Mouse (Mus musculus): Measurements from ENCODE around the gene Pola1.

The Pola1 gene

DNA sequence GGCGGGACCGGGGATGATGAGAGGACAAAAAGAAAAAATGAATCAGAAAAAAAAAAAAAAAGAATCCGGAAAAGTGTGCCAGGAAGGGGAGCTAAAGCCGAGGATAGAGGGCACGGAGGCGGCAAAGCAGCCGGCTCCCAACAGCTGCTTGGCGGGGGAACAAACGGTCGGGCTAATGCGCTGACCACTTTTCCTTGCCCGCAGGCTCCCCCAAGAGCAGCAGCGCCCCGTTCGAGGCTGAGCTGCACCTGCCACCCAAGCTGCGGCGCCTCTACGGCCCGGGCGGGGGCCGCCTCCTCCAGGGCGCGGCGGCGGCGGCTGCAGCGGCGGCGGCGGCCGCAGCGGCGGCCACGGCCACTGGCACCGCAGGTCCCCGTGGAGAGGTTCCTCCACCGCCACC lies 343.6 kb downstream of the Pola1 start:
- peak; percentile 18 for DNase-seq (ENCODE audit: low spot score)

DNA sequence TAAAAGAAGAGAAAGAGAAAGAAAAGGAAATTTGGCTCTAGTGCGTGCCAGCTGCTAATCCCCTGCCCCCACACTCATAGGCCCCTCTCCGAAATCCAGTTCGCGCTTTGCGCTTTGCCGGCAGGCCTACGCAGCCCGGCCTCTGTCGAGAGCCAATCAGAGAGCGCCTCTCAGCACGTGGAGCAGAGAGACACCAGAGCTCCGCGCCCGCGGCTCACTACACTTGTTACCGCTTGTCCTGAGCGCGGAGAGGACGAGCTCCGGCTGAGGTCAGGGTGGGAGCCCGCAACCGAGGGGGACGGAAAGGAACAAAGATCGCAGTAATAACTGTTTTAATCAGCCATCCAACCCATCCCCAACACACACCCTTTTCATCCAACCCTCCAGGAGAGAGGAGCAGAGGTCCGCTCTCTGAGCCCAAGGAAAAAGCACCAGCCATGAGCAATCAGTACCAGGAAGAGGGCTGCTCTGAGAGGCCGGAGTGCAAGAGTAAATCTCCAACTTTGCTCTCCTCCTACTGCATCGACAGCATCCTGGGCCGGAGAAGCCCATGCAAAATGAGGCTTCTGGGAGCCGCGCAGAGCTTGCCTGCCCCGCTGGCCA lies 345.6 kb downstream of the Pola1 start, which contains the start of gene Arx:
Gene Arx (plus strand): TSS at position 155 of the 603 bp plus-strand sequence.
- peak; percentile 80 for DNase-seq (ENCODE audit: low spot score)

DNA sequence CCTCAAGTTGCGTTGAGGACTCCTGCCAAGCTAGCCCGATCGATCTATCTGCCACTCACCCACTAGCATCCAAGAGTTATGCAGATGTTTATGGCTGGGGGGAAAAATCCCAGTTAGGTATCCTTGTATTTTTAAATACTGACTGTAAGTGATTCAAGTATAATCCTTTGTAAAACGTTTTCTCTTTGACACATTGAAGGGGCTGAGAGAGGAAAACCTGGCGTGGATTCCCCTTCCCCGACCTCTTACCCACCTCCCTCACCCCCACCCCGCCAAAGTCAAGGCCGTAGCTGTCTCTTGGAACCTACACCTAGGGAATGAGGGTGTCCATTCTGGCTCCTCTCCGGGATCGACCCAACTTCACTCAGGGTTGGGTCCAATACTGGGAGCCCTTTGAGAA lies 346.9 kb downstream of the Pola1 start:
- DNase-seq (ENCODE audit: low spot score) = peak; percentile 4

DNA sequence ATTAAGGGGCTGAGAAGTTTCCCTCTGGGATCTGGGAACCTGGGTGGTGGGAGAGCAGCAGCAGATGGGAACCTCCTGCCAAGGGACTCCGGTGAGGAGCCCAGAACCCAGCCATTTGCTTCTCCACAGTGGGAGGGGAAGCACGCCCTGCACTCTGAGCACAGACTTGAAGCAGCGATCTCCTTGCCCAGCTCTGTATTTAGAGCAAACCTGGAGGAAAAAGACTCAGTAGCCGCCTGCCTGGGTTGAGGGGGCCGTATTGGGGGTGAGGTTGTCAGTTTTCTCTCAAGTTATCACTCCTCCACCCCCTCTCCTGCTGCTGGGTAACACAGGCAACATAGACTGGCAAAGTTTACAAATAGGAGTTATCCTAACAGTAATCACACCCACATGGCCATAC lies 350.2 kb downstream of the Pola1 start:
- peak; percentile 28 for DNase-seq (ENCODE audit: low spot score)

DNA sequence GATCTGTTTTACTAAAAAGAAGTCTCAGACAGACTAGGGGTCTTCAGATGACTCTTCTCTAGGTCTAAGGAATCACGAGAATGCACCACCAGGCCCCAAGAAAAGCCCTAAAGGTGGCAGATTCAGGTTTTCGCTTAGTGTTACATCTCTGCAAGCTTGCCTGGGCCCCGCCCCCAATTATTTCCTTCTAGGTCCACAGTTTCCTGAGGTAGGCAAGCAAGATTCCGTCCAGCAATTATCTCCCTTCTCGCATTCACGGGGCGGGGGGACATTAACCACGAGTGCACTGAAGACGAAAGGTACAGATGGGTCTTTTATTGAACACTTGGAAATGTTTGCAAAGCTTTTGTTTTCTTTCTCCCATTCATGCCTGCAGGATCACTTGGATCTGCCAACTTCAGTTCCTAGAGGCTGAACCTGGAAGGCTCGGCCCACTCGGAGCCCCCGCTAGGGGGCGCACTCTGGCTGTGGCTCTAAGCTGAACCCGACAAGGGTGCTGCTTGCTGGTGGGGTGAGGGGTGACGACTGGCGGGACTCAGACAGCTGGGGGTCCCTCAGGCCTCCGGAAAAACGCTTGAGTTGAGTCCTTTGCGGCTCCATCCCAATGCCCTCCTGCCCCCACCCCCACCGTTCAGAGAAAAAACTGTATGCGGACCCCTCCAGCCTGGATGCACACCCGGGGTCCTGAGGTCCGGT lies 350.8 kb downstream of the Pola1 start:
- DNase-seq (ENCODE audit: low spot score) = peak; percentile 81

DNA sequence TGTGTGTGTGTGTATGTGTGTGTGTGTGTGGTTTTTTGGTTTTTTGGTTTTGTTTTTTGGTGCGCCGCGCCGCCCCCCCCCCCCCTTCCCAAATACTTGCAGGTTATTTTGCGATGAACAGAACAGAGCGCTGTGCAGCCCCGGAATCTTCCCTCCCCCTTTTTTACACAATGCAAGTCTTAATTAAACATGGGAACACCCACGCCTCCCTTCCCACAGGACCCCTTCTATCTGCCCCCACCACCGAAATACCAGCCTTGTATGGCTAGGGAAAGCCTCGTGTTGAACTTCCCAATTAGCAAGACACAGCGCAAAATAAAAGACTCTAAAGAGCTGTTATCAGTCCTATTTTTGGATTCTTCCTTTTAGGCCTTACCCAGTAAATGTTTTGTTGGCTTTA lies 352.0 kb downstream of the Pola1 start:
- no peak for DNase-seq (ENCODE audit: low spot score)

DNA sequence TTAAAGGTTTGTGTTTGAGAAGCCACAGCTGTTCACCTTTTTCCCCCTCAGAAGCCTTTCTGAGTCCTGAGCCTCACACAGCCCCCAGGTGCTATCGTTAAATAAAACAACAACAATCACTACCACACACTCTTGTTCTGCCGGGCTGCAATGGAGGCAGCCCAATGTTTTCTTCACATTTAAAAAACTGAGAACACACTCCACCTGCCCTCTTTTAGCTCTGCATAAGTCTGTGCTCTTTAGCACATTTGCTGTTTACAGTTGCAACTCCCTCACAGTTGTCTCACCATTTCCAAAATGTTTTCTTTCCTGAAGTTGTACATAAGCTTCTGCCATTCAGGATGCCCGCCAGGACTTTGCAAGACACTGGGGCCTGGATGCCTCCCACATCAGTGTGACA lies 356.3 kb downstream of the Pola1 start:
- DNase-seq (ENCODE audit: low spot score) = no peak
